Mouse (Mus musculus) inflammation-experienced regulatory T-cells, adult 6 months (primary cell): ENCODE data around the gene Cuta. TPM values are rescaled to one million over a fixed set of nuclear protein-coding genes. Genes with fewer than 3 reads are reported as not detected.

Experiments used
- ATAC-seq: one replicate; pipeline ENCODE4 v1.8.0; 2017
- polyA plus RNA-seq, 3 experiments: library from polyadenylated mRNA; unstranded; fragments of 100-300 nt; shearing (Covaris generic); gene quantifications; one replicate each; pipeline ENCODE4 v1.2.1; 2017

Cuta gene
- polyA plus RNA-seq, 3 experiments from 2014 or later, result 132 to 166 (median 135) TPM

DNA sequence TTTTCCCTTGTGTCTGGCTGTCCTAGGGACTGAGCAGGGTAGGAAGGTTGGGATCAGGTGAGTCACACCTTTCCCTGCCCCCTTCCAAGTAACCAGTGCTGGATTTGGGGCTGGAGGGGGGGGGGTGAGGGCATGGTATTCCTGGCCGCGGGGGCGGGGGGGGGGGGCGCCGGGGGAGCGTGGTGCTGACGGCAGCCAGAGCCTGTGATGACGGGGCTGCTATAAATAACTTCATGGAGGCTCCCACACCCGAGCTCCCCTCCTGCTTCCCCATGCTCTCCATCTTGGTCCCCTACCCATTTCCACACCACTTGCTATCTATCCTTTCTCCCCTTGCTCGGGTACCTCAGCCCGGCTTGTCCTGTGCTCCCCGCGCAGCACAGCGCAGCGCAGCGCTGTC is 14.4 kb upstream of the Cuta start:
- ATAC-seq, result no peak

DNA sequence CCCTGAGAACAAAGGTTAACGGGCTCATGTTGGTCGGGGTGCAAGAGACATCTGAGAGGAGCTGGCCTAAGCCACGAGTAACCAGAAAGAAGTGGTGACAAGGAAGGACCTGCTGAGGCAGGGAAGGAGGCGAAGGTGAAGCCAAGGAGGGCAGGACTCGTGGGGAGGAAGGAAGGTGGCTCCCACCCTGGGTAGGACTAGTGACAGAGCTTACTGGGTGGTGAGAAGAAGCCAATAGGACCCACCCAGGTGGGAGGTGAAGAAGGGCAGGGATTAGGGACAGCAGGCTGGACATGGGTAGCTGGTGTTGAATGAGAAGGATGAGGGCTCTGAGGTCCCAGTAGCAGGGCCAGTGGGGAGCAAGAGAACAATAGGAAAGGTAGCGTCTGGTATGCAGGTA is 13.8 kb upstream of the Cuta start:
- no peak for ATAC-seq

DNA sequence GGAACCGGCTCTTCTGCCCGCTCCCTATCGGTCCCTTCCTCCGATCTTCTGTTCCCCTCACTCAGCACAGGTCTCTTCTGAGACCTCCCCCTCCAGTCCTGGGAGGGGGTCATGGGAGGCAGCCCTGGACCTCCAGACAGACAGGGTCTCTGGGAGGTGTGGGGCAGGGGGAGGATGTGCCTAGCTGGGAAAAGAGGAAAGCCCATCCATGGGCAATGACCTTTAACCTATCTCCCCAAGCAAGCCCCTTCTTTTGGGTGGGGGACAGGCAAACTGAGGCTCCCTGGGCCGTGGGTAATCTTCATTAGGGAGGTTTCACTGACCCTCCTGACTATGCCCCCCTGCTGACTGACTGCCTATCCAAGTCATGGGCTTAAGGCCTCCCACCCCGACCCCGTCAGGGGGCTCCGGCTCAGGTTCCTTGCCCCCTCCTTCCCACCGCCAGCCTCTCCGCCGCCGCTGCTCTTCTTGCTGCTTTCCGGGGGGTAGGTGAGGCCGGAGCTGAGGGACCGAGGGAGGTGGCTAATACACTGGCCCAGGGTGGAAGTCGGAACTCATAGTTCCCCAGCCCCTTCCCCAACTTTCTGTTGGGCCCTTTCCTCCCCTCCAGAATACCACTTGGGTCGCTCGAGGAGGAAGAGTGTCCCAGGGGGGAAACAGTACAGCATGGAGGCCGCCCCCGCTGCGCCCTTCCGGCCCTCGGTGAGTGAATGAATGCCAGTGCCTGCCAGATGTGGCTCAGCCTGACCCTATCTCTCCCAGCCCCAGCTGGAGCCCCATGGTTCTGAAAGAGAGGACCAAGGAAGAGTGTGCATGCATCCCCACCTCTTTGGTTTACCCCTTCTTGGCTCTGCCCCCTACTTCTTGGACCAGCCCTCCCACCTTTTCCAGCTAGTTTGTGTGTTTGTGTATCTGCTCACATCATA is 12.8 kb upstream of the Cuta start:
- no peak for ATAC-seq

DNA sequence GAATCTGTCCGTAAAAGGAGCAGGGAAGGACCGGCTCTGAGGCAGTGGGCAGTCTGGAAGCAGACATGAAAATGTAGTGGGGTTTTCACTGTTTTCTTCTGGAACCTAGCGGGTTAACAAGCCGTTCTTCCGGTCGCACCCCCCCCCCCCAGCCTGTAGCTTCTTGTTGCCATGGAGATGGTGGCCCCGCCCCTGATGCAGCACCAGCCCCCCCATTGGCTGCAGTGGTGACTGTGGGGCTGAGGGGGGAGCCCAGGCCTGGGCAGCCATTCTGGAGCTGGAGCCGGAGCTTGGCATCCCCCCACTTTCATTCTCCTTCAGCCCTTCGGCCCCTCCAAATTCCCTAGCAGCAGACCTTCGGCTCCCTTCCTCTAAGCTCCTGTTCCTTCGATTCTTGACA is 12.0 kb upstream of the Cuta start:
- ATAC-seq, result peak; percentile 56

DNA sequence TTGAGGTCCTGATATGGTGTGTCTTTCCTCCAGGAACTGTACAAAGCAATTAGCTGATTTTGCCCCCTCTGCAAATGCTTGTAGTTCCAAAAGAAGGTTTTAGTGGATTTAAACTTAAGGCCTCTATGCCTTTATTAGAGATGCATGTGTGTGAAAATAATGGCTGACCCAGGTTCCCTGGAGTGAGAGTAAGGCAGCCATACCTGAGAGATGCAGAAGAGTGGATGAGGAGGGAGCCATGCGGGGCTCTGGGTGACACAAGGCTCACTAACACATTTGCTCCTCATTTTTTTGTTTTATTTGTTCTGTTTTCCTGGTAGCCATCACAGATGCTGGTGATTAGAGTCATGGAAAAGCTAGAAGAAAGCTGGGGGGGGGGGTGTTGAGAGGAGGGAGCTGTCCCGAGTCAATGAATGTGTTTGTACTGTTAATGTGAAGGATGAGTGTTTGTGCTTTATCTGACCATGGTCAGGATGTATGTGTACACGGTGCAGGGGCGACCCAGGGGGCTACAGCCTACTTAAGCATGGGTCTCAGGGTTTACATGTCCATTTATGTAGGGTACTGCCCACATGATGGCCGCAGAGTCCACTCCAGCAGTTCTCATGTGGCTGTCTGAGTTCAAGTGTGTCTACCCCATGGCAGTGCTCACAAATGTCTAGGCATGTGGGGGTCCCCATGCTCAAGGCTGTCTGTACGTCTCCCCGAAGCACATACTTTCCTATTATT is 11.4 kb upstream of the Cuta start:
- no peak for ATAC-seq

DNA sequence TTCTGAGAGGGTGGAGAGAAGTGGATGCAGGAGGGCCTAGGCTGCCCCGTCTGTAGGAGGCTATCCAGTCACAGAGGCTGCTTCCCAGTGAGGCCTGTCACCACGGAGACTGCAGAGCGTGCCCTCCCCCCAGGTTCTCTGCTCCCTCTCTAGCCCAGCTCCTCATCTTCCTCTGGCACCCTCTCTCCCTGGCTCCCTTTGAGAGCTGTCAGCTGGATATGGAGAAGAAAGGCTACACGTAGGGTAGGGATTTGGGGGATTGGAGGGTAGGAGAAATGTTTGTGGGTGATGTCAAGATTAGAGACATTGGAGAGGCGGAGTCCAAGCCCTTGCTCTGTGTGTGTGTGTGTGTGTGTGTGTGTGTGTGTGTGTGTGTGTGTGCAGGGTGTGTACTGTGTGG is 10.5 kb upstream of the Cuta start:
- ATAC-seq, result no peak

DNA sequence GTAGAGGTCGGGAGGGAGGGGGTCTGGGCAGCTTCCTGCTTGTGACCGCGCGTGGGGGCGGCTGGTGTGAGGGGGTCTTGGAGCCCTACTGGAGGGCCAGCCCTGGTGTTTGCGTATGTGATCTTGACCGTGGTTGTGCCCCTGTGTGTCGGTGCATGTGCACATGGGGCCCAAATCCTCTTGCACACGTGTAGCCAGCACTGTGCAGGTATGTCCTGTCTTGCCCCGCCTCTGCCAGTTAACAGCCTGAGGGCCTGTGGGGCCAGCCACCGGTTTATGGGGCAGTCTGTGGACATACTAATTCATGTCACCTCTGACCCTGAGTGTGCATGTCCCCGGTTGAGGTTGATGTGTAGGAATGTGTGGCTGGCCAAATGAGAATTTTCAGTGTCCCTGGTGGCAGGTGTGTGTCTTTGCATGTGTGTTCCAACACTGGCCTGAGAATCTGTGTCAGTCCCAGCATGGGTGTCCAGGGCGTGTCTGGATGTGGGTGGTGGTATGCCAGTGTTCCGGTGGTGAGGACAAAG is 9.7 kb upstream of the Cuta start:
- ATAC-seq, result peak; percentile 58

DNA sequence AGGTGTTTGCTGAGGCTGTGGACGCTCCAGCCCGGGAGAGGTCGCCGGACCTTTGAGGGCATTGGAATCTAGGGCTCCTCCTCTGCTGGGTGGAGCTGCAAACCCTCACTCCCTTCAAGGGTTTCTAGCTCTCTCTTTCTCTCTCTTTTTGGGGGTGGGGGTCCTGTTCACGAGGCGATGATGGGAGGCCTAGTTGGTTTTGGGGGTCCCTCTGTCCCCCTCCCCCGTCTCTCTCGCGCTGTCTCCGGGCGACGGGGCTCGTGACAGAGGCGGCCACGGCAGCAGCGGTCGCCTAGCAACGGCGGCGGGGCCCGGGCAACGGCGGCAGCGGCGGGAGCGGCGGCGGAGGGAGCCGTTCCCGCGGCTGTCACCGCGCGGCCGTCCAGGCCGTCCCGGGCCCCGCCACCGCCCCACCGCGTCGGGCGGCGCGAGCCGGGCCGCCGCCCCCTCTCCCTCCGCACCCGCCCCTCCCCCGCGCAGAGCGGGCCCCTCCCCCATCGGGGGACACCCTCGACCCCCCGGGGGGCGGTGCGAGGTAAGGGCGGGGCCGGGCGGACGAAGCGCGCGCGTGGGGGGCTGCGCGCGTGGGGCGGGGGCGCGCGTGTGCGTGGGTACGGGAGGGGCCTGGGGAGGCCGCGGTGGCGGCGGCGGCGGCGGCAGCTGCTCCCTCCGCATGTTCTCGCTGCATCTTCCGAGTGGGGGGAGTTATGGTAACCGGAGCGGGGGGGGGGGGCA is 9.1 kb upstream of the Cuta start:
- no peak for ATAC-seq

DNA sequence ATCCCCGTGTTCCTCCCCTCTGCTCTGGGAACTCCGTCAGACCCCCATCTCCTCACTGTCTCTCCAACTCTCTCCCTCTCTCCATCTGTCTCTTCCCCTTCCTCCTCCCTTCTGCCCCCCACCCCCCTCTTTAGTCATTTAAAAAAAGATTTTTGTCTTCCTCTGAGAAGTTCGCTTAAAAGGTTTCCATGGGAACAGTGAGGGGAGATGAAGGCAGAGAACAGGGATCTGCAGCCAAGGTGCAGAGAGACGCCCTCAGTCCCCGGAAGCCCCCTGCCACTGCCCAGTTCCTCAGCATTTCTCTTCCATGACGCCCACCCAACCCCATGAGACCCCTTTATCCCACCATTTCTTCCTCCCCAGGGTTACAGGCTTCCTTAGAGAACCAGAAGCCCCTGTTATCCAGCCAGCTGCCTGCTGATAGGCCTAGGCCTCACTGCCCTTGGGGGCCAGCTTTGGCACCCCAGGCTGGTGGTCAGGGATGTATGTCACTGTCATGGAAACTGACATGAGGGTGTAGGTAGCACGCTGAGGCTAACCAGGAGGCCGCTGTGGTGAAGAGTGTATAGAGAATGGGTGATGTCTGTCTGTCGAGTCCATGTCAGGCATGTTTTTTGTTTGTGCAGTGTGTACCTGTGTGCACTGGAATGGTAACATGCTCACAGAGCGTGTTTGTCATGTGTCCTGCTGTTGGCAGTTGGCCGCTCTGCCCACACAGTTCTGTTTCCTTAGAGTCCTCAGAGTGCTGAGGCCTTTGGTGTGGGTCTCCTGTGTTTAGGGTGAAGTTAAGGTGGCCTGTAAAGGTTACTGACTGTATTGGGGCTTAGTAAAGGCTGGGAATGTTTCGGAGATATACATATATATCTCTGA is 8.1 kb upstream of the Cuta start:
- ATAC-seq, result no peak

DNA sequence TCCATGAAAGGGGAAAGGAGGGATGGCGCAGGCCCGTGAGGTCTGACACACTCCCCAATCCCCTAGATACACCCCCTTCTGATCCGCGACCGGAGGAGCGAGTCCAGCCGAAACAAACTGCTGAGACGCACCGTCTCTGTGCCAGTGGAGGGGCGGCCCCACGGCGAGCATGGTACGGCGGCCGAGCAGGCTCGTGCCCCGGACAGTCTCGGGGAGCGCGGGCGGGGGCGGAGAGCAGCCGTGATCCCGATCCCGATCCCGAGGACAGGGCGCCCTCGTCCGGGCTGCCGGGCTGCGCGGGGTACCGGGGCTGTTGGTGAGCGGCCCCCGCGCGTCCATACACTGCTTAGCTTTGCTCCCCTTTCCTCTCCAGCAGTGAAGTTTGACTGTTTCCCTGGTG is 7.2 kb upstream of the Cuta start:
- no peak for ATAC-seq

DNA sequence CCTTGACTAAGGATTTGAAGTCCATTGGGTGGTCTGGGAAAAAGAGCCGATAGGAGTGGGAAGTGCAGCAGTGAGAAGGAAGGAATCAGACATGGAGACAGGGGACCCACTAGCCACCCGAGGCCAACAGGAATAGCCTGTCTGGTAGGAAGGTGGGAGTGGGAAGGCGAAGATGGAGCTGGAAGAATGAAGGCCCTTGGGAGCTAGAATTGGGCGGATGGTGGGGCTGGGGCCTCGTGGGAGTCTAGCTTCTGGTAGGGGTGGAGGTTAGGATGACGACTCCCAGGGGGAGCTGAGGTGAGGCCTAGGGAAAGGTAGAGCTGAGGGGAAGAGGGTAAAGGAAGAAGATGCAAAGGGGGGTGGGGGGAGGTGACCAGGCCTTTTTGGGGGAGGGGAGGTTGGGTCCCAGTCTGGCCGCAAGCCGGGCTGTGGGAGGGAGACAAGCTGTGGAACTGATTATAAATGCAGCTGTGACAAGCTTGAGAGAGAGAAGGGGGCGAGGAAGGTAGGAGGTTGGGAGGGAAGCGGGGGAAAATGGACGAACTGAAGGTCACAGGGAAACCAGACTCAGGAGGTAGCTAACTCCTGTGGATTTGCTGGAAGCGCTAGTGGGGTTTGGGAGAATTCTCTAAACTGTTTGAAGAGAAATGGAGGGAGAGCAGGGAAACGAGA is 6.6 kb upstream of the Cuta start:
- ATAC-seq, result no peak

DNA sequence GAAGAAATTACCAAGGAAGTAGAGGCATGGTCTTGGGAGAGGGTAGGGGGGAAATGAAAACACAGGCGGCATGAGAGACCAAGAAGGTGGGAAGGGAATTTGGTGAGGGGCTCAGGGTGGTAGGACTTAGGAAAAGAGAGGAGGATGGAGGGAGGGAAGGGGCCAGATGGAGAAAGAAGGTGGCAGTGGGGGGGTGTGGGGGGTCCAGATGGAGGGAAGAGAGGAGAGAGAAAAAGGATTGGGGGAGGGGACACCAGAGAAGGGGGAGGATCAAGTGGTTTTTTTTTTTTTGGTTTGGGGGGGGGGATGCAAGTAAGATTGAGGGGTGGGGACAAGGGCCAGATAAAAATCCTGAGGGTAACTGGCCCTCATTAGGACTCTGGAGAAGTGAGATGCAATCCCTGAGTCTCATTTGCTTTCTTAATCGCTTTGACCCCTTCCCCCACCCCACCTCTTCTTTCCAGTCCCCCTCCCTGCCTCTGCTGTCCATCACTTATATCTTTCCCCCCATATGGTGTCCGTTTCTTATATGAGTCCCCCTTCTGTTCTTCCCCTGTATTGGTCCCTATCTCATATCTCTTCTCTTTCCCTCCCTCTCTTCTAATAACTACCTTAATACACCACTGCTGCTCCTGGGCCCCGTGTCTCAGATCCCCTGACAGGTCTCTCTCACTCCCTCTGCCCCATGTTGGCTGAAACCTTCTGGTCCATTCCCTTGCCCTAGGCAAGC is 2.6 kb upstream of the Cuta start:
- ATAC-seq, result no peak

DNA sequence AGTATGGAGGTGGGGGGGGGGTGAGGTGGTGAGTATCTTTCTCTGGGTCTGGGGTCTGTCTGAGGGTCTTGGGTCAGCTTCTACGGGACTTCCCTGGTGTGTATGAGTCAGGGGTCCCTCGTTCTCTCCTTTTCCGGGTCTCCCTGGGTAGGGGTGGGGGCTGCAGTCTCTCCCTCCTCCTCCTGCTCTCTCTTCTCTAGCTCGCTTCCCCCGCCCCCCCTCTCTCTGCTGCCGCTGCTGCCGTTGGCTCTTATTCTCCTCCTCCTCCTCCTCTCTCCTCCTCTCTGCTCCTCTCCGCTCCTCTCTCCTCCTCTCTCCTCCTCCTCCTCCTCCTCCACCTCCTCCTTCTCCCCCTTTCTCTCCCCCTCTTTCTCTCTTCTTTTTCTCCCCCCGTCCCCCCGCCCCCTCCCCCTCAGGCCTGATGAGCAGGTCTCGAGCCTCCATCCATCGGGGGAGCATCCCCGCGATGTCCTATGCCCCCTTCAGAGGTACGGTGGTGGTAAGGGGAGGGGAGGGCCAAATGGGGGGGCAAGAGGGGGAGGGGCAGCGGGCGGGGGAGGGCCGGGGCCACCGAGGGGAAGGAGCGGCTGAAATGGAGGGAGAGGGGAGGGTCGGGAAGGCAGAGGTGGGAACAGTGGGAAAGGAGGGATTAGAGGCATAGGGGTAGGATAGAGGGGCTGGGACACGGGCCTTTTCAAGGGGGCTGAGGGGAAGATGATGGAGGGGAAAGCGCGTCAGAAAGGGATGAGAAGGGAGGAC is 1.8 kb upstream of the Cuta start, which contains the start of gene Syngap1:
Gene Syngap1, plus strand, starts transcription at position 223 of the 759 bp plus-strand sequence.
- no peak for ATAC-seq

DNA sequence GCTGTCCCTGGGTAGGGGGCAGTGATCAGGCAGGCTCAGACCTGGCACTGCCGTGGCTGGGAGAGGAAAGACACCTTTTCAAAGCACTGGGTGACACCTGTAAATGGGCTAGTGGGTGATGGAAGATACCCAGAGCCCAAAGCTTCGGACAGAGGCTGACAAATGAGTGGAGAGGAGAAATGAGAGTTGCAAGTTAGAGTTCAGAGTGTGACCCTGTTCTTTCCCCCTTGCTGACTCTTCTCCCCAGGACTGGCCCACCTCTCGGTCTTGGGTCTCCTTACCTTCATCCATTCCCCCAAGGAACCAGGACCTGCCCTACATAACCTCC is 568 bp upstream of the Cuta start:
- no peak for ATAC-seq

DNA sequence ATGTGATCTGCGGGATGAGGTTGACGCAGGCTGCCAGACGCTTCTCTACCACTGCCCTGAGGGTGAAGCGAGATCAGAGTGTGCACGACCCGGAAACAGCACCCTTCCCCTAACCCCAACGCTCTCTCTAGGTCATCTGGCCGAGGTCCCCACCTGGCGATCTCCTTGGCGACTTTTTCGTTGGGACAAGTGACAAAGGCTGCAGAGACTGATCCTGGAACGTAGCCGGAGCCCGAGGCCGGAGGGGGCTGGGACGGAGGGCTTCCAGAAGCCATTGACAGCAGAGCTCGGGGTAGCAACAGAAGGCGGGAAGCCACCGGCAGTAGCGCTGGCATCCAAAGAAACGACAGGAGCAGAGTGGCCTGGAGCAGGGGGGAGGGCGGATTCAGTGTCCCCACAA is 638 bp downstream of the Cuta start:
- ATAC-seq, result no peak

DNA sequence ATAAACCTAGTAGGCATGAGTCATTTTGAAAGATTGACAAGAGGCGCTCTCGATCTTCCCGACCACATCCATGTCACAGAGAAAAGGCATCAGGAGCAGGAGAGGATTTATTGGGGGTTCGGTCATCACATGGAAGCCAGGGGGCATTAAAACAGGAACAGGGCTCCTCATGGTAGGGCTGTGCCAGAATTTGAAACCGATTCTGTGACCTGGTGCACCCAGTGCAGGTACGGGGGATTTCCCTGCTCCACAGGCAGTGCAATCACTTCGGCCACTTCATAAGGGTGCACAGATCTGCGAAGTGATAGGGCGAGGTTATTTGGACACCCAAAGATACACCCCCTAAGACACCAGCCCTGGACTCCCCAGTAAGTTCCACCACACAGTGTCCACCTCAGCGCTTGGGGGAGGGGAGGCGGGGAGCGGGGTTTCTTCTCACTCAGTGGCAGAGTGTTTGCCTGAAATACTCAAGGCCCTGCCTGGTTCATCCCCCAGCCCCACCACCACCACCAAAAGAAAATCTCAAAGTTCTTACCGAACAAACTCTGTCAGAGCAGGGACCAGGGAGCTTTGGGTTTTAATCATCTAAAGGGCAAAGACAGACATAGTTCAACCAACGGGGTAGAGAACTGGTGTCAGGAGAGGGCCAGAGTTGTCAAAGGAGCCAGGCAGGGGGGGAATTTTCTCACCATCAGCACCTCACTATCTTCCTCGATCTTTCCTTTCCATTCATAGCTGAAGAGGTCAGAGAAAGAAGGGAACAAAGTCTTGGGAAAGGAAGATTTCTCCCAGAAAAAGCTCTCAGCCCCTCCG is 1.3 kb downstream of the Cuta start:
- no peak for ATAC-seq

DNA sequence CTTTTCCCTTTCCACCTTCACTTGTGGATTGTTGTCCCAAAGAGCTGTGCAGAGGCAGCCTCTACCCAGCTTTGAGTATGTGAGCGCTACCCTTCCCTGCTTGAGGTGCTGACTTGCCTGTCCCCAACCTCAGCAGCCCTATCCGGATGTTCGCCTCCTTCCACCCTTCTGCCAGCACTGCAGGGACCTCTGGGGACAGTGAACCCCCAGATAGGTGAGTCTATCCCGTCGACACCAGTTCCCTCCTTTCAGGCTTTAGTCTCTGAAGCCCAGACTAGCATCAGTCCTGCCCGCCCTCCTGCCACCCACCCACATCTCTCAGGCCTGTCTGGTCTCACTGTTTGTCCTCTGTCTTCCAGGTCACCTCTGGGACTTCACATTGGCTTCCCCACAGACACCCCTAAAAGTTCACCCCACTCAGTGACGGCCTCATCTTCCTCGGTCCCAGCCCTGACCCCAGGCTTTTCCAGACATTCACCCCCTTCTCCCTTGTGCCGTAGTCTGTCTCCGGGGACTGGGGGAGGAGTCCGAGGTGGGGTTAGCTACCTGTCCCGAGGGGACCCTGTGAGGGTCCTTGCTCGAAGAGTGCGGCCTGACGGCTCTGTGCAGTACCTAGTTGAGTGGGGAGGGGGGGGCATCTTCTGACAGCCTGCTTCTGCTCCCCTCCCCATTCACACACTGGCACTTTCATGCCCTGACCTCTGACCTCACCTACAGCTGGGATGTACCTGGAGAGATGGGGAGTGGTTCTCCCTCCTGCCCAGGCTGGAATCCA is 2.3 kb downstream of the Cuta start:
- no peak for ATAC-seq

DNA sequence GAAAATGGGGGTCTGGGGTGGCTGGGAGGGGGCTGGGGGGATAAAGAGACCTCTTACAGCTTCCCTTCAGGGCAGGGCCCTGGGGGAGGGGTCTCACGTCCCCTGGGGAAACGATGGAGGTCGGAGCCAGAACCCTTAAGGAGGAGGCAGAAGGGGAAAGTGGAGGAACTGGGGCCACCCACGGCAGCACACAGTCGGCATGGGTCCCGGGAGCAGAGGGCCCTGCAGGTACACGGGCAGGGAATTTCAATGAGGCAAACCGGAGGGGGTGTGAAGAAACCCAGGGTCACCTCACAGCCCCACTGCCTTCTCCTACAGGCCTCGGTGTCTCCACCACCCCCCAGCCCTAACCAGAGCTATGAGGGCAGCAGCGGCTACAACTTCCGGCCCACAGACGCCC is 2.9 kb downstream of the Cuta start:
- ATAC-seq, result no peak
